Mouse (Mus musculus) limb, embryonic 14.5 days (tissue): ENCODE measurements at regions not wholly inside any gene's neighbourhood (a gene's known extent, or its start where the extent isn't known, plus 50 kb on each side); places are given as distances from the start of the nearest gene placed in this dataset.

Source experiments
- ATAC-seq: fragments of 200-750 bp; cut with Nextera tagmentation; 2 replicates; pipeline ENCODE4 v1.8.0; 2017; ENCODE audit warnings: low read depth, moderate number of reproducible peaks, moderate TSS enrichment; ENCODE audit not compliant: low FRiP score
- DNase-seq: peaks from one replicate; pipeline ENCODE4 v3.0.0-alpha.2; 2015; ENCODE audit warnings: low spot score
- H3K27ac ChIP-seq: fragments of 300-500 bp; sonication (generic); replicated peaks from 2 replicates; pipeline ENCODE4 v1.5.1; 2014; ENCODE audit warnings: low read depth, mild to moderate bottlenecking, low read length, moderate library complexity, mixed read lengths
- H3K27me3 ChIP-seq: fragments of 300-500 bp; sonication (generic); 2 replicates; pipeline ENCODE4 v1.6.1; 2014; ENCODE audit warnings: low read length, mixed read lengths; ENCODE audit not compliant: control insufficient read depth, insufficient read depth
- H3K36me3 ChIP-seq: fragments of 300-500 bp; sonication (generic); 2 replicates; pipeline ENCODE4 v1.6.1; 2014; ENCODE audit warnings: mild to moderate bottlenecking, low read length, moderate library complexity, mixed read lengths; ENCODE audit not compliant: control insufficient read depth, insufficient read depth
- H3K4me1 ChIP-seq: fragments of 300-500 bp; sonication (generic); 2 replicates; pipeline ENCODE4 v1.6.1; 2014; ENCODE audit warnings: antibody characterized with exemption, low read length, mixed read lengths; ENCODE audit not compliant: control insufficient read depth, insufficient read depth
- H3K4me2 ChIP-seq: fragments of 300-500 bp; sonication (generic); replicated peaks from 2 replicates; pipeline ENCODE4 v1.6.1; 2014; ENCODE audit warnings: low read depth, mild to moderate bottlenecking, low read length, moderate library complexity; ENCODE audit not compliant: severe bottlenecking
- H3K4me3 ChIP-seq: fragments of 300-500 bp; sonication (generic); replicated peaks from 2 replicates; pipeline ENCODE4 v1.5.1; 2014; ENCODE audit warnings: low read length
- H3K9ac ChIP-seq: fragments of 300-500 bp; sonication (generic); 2 replicates; pipeline ENCODE4 v1.6.1; 2014; ENCODE audit warnings: mild to moderate bottlenecking, low read depth, low read length, moderate library complexity; ENCODE audit not compliant: severe bottlenecking
- H3K9me3 ChIP-seq: fragments of 300-500 bp; sonication (generic); 2 replicates; pipeline ENCODE4 v1.6.1; 2016; ENCODE audit warnings: low read length; ENCODE audit not compliant: control insufficient read depth
- POLR2A ChIP-seq: fragments of 200-500 bp; IDR thresholded peaks from 2 replicates; pipeline ENCODE4 v1.8.0; 2012; ENCODE audit warnings: inconsistent platforms, mild to moderate bottlenecking, moderate library complexity, borderline replicate concordance; ENCODE audit not compliant: insufficient read depth, insufficient read length; ENCODE audit errors: extremely low read depth
- WGBS: fragments of 180-500 bp; shearing (Covaris S2); extraction: QIAGEN DNeasy Blood & Tissue Kit; methylation state at CpG from one replicate; pipeline ENCODE4 v1.1.7; 2014; 5-methylcytosine and 5-hydroxymethylcytosine counted together

DNA sequence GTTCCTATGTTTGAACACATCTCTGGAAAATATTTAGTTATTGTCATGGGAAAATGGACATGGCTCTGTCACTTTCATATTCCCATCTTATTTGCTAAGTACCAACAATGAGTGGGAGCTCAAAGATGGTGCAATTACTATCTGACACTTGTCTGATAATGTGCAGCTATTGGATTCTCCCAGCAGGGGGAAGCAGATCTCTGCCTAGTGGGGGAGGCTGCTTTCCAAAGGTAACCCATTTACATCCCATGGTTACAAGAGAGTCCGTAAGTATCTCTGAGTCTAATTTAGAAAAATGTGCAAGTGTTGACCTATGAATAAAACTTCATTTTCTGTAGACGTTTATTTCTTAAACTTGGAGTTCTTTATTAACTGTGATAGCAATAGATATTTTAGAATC lies 149.4 kb upstream of the Pou1f1 start:
- no peak overlapping the region for H3K9ac ChIP-seq
- TF ChIP-seq POLR2A = no peak
- no peaks in the 10 kb centered on the region for H3K9me3 ChIP-seq
- no peak overlapping the region for H3K27ac ChIP-seq
- no peaks in the 10 kb centered on the region for H3K4me1 ChIP-seq
- no peak overlapping the region for H3K4me3 ChIP-seq
- ATAC-seq = no peak
- H3K36me3 ChIP-seq = no peaks in the 10 kb centered on the region
- DNase-seq = peak; percentile 9
- 47% methylated on average over 2 of the region's 2 CpGs for WGBS
- H3K27me3 ChIP-seq = no peaks in the 10 kb centered on the region
- no peak overlapping the region for H3K4me2 ChIP-seq

DNA sequence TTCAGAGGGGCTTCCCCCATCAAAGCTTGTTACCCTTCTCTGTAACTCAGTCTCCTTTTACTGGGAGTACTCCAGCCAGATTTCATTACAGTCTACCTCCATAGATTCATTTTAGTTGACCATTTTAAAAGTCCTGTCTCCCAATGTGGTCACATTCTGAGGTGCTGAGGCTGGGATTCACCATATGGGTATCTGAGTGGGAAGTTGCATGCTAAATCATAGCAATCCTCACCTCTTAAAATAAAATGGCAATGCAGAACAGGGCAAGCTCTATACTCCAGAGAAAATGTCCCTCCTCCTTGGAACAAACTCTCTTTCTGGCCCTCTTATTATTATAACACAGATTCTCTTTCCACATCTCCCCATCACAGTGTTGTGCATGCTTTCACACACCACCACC lies 143.8 kb upstream of the Pou1f1 start:
- no peak for TF ChIP-seq POLR2A
- no peaks in the 10 kb centered on the region for H3K36me3 ChIP-seq
- no peak for DNase-seq
- no peaks in the 10 kb centered on the region for H3K27me3 ChIP-seq
- H3K4me1 ChIP-seq = no peaks in the 10 kb centered on the region
- no peak for ATAC-seq
- H3K9me3 ChIP-seq = no peaks in the 10 kb centered on the region
- no peak overlapping the region for H3K9ac ChIP-seq
- H3K4me3 ChIP-seq = no peak overlapping the region
- H3K27ac ChIP-seq = no peak overlapping the region
- no peak overlapping the region for H3K4me2 ChIP-seq

DNA sequence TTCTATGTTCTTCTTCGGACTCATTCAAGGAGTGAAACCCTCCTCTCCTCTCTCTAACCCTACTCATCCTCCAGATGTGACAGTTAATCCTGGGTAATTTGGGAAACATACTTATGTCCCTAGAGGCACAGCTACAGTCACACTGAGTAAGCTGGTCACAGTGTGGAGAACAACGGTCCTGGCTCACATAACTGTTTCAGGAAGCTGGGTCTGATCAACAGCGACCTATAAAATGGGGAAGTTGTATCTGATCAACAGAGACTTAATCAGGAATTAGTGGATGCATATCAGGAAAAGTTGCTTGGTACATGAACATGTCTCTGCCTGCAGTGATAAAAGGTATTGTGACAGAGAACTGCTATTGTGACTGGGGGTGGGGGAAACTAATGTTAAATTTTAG lies 142.0 kb upstream of the Pou1f1 start:
- 71% methylated on average over 3 of the region's 3 CpGs for WGBS
- Histone ChIP-seq H3K9me3 (no peaks in the 10 kb centered on the region), H3K9ac (no peak overlapping the region), H3K27ac (no peak overlapping the region), H3K36me3 (no peaks in the 10 kb centered on the region), H3K4me3 (no peak overlapping the region), H3K4me2 (no peak overlapping the region), H3K4me1 (no peaks in the 10 kb centered on the region), H3K27me3 (no peaks in the 10 kb centered on the region)
- no peak for TF ChIP-seq POLR2A
- no peak for ATAC-seq
- DNase-seq = no peak

DNA sequence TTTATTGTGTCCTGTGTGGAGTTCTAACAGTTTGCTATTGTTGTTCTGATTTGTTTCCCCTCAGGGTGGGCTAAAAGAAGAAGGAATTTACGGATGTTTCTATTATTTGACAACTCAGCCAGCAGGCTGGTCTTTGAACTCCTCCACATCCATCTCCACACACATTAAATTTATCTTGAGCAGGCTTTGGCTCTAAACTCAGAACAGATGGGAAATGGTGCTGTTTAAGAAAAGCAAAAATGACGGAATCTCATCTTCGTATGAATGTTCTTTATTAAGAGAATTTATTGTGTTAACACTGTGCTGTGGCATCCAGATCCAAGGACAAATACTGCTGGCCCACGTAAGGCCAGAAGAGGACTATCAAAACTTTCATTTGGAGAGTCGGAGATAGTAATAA lies 140.4 kb upstream of the Pou1f1 start:
- no peak for TF ChIP-seq POLR2A
- 30% methylated on average over 5 of the region's 5 CpGs for WGBS

DNA sequence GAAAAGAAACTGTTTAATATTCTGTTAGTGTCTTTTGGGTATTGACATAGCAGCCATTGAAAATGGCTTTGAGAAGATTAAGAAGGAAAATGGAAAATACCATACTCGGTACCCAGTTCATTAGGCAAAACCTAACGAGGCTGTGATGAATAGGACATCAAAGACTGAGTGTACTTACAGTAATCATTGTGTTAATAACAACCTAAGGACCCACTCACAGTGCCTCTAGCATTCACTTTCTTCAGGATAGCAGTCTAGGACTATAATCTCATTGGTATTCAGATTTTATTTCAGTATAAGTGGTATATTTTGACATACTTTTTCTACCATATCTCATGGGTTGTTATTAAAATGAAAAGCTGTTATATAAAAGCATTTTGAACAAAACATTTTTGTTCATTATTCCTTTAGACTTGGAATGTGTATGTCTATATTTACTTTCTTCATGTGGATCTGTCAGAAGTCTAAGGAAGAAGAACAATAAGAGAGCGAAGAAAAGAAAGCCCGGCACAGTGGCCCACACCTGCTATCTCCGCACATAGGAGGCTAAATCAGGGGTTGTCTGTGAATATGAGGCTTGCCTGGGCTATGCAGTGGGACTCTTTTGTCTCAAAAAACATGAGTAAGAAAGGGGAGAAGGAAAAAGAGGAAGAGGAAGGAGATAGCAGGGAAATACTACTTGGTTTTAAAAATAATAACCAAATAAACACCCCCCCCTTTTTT lies 116.2 kb upstream of the Pou1f1 start:
- no peak for TF ChIP-seq POLR2A
- Histone ChIP-seq H3K36me3 (no peaks in the 10 kb centered on the region), H3K4me2 (no peak overlapping the region), H3K9me3 (no peaks in the 10 kb centered on the region), H3K9ac (no peak overlapping the region), H3K27ac (no peak overlapping the region), H3K27me3 (no peaks in the 10 kb centered on the region), H3K4me3 (no peak overlapping the region), H3K4me1 (no peaks in the 10 kb centered on the region)
- 86% methylated on average over 5 of the region's 5 CpGs for WGBS
- ATAC-seq = no peak
- no peak for DNase-seq

More for the DNA sequence above, 140.4 kb upstream of the Pou1f1 start:
- DNase-seq (peak; percentile 41), ATAC-seq (no peak)
- Histone ChIP-seq H3K4me2 (no peak overlapping the region), H3K9me3 (no peaks in the 10 kb centered on the region), H3K4me1 (no peaks in the 10 kb centered on the region), H3K27me3 (no peaks in the 10 kb centered on the region), H3K4me3 (no peak overlapping the region), H3K36me3 (no peaks in the 10 kb centered on the region), H3K27ac (no peak overlapping the region), H3K9ac (no peak overlapping the region)
